Mouse (Mus musculus): Measurements from ENCODE around the gene Sh2b3.

Gene Sh2b3

GRCm38 (mm10) chr5:121823668-121824067 is 13.8 kb downstream of the Sh2b3 start:
- DNase-seq (ENCODE audit: low read depth, low spot score), result no peak

- no peak for DNase-seq (ENCODE audit: low read depth, low spot score)
Observed at GRCm38 (mm10) chr5:121822786-121823505, 14.5 kb downstream of the Sh2b3 start.

- DNase-seq (ENCODE audit: low read depth, low spot score), result no peak
Observed at GRCm38 (mm10) chr5:121821552-121821951, 15.9 kb downstream of the Sh2b3 start.

GRCm38 (mm10) chr5:121821116-121821515 is 16.3 kb downstream of the Sh2b3 start:
- DNase-seq (ENCODE audit: low read depth, low spot score), result no peak

- DNase-seq (ENCODE audit: low read depth, low spot score), result no peak
Observed at GRCm38 (mm10) chr5:121820657-121821056, 16.8 kb downstream of the Sh2b3 start.

- DNase-seq (ENCODE audit: low read depth, low spot score), result no peak
Observed at GRCm38 (mm10) chr5:121820161-121820560, 17.3 kb downstream of the Sh2b3 start.

- no peak for DNase-seq (ENCODE audit: low read depth, low spot score)
Observed at GRCm38 (mm10) chr5:121819559-121819958, 17.9 kb downstream of the Sh2b3 start.

GRCm38 (mm10) chr5:121818862-121819261 is 18.6 kb downstream of the Sh2b3 start:
- no peak for DNase-seq (ENCODE audit: low read depth, low spot score)

- DNase-seq (ENCODE audit: low read depth, low spot score), result no peak
Observed at GRCm38 (mm10) chr5:121818401-121818800, 19.0 kb downstream of the Sh2b3 start.

- DNase-seq (ENCODE audit: low read depth, low spot score), result no peak
Observed at GRCm38 (mm10) chr5:121817551-121817950, 19.9 kb downstream of the Sh2b3 start.

GRCm38 (mm10) chr5:121816611-121817010 is 20.8 kb downstream of the Sh2b3 start:
- no peak for DNase-seq (ENCODE audit: low read depth, low spot score)

- no peak for DNase-seq (ENCODE audit: low read depth, low spot score)
Observed at GRCm38 (mm10) chr5:121815867-121816380, 21.5 kb downstream of the Sh2b3 start.

- DNase-seq (ENCODE audit: low read depth, low spot score), result peak; percentile 57
Observed at GRCm38 (mm10) chr5:121815067-121815466, 22.4 kb downstream of the Sh2b3 start.

GRCm38 (mm10) chr5:121813744-121814143 is 23.7 kb downstream of the Sh2b3 start:
- DNase-seq (ENCODE audit: low read depth, low spot score), result no peak

GRCm38 (mm10) chr5:121812526-121813243 is 24.8 kb downstream of the Sh2b3 start:
- DNase-seq (ENCODE audit: low read depth, low spot score), result no peak

- no peak for DNase-seq (ENCODE audit: low read depth, low spot score)
Observed at GRCm38 (mm10) chr5:121811485-121811931, 25.9 kb downstream of the Sh2b3 start.

GRCm38 (mm10) chr5:121810331-121811151 is 26.9 kb downstream of the Sh2b3 start:
- no peak for DNase-seq (ENCODE audit: low read depth, low spot score)

GRCm38 (mm10) chr5:121809667-121810224 is 27.7 kb downstream of the Sh2b3 start:
- DNase-seq (ENCODE audit: low read depth, low spot score), result no peak

GRCm38 (mm10) chr5:121808202-121808601 is 29.2 kb downstream of the Sh2b3 start:
- DNase-seq (ENCODE audit: low read depth, low spot score), result no peak

GRCm38 (mm10) chr5:121807186-121807585 is 30.3 kb downstream of the Sh2b3 start:
- peak; percentile 38 for DNase-seq (ENCODE audit: low read depth, low spot score)

- DNase-seq (ENCODE audit: low read depth, low spot score), result no peak
Observed at GRCm38 (mm10) chr5:121798447-121798846, 39.0 kb downstream of the Sh2b3 start.

GRCm38 (mm10) chr5:121795800-121796199 is 41.6 kb downstream of the Sh2b3 start:
- DNase-seq (ENCODE audit: low read depth, low spot score), result no peak

Measured in skeletal muscle tissue, adult 2 months (tissue).